Mouse (Mus musculus): Measurements from ENCODE around the gene 4930444G20Rik.

- TF ChIP-seq CTCF (IDR thresholded peaks at IDR 0.05; ENCODE audit: low read depth) (no peak), EP300 (IDR thresholded peaks at IDR 0.05; ENCODE audit: low read depth) (no peak)
These were observed 2.3 kb upstream of the 4930444G20Rik start for GRCm38 (mm10) chr10:22070168-22070567.
